Mouse (Mus musculus) right cerebral cortex, postnatal 4 days (tissue): ENCODE results near the gene Lpo.

ENCODE experiments used
- DNase-seq: peaks from one replicate; pipeline ENCODE4 v3.0.0-alpha.2; 2022

Lpo gene

GRCm38 (mm10) chr11:87758161-87758911 is 69.8 kb downstream of the Lpo start:
- DNase-seq = no peak

- no peak for DNase-seq
Observed at GRCm38 (mm10) chr11:87757001-87757954, 70.8 kb downstream of the Lpo start.
